Mouse (Mus musculus): ENCODE results near the gene Zwilch.

- TF ChIP-seq CTCF (IDR thresholded peaks at IDR 0.05; ENCODE audit: insufficient read depth, low read length): no peak
- TF ChIP-seq POLR2A (IDR thresholded peaks at IDR 0.05; ENCODE audit: borderline replicate concordance, extremely low read depth, low read depth, low read length): no peak
Measured at GRCm38 (mm10) chr9:64125307-64125706, 47.6 kb downstream of the Zwilch start.

Data from lung, adult 2 months (tissue).